15 mouse cellular contexts compared by ENCODE assay signal in the genomic region with DNA sequence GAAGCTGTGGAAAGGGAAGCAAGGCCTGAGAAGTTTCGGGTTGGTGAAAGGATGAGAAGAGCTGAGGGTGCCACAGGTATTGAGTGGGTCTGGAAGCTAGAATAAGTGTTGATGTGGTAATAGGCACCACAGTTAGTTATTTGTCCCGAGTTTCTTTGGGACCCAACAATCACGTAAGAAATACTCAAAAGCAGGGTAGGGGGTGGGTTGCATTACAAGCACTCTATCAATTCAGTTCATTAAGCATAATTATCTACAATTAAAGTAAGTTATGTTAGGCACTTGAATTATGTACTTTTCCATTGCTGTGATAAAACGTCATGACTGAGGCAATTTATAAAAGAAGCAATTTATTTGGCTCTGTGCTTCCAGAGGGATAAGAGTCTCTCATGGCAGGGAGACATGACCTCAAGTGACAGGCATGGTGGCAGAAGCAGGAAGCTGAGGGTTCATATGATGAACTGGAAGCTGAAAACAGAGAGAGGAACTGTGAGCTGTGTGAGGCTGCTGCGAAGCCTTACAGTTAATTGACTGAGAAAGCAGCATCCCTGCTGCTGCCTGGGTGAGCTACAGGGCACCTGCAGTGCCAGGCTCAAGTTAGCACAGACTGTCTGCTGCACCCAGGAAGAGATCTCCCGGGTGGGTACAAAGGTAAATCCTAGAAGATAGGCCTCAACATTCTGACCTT.
DNase-seq lines count a peak whose midpoint lies in the region; ATAC-seq lines count a peak whose summit lies in the region.
"Had no signal": no experiment of that assay in that cellular context is flagged by ENCODE, and none has a peak within 500 bp of the region (broad histone marks: within the 10 kb centered on the region; RNA-seq: fewer than 3 reads in every experiment).

No protein-coding gene starts in this region.

- H3K27ac ChIP-seq in midbrain, embryonic 16.5 days (ENCODE audit: low read length) = 0 out of 2 replicates have a peak overlapping the region, but pooled peaks have one; percentile 33
- H3K27ac ChIP-seq in midbrain, embryonic 10.5 days (replicated peaks) = no peak overlapping the region
- H3K27ac ChIP-seq: intestine, embryonic 15.5 days; lung, embryonic 15.5 days had no signal

- no peaks in the 10 kb centered on the region for H3K9me3 ChIP-seq in midbrain, embryonic 16.5 days (replicated peaks; ENCODE audit: control insufficient read depth, low read length, poor library complexity, severe bottlenecking)
- H3K9me3 ChIP-seq in midbrain, embryonic 10.5 days (replicated peaks) = no peaks in the 10 kb centered on the region
- H3K9me3 ChIP-seq: intestine, embryonic 15.5 days; lung, embryonic 15.5 days had no signal

- DNase-seq in gastrocnemius, postnatal 10 days = peak; percentile 2
- no peak for DNase-seq in gastrocnemius, postnatal 4 days (ENCODE audit: low spot score in 2 of 2)
- DNase-seq in midbrain, embryonic 10.5 days (ENCODE audit: low spot score) = no peak
- peak; percentile 16 for DNase-seq in kidney, postnatal 10 days
- DNase-seq in retina, postnatal 1 day = peak; percentile 10
- no peak for DNase-seq in left cerebral cortex, postnatal 36 days (ENCODE audit: low spot score in 2 of 2)
- no peak for DNase-seq in thymus, postnatal 25 days
- DNase-seq: adrenal gland, postnatal 10 days; heart, postnatal 10 days; layer of hippocampus, adult 9-11 months; right cerebral cortex, adult 18-20 months had no signal

- ATAC-seq in midbrain, embryonic 16.5 days = peak; percentile 66
- ATAC-seq: intestine, embryonic 15.5 days had no signal

- no peak overlapping the region for H3K4me2 ChIP-seq in midbrain, embryonic 16.5 days (ENCODE audit: low read length)
- H3K4me2 ChIP-seq: intestine, embryonic 15.5 days; liver, embryonic 11.5 days; lung, embryonic 15.5 days had no signal

- 41% methylated on average over 6 of the region's 6 CpGs for WGBS in midbrain, embryonic 16.5 days
- WGBS in midbrain, embryonic 10.5 days = 43% methylated on average over 6 of the region's 6 CpGs

- H3K9ac ChIP-seq in midbrain, embryonic 16.5 days (ENCODE audit: low read depth, low read length) = no peak overlapping the region
- H3K9ac ChIP-seq: intestine, embryonic 15.5 days; lung, embryonic 15.5 days had no signal

- no peaks in the 10 kb centered on the region for H3K36me3 ChIP-seq in midbrain, embryonic 16.5 days (ENCODE audit: control insufficient read depth, insufficient read depth, low read length)
- H3K36me3 ChIP-seq in midbrain, embryonic 10.5 days = no peaks in the 10 kb centered on the region
- H3K36me3 ChIP-seq: intestine, embryonic 15.5 days; lung, embryonic 15.5 days had no signal

- no peak overlapping the region for H3K4me3 ChIP-seq in midbrain, embryonic 16.5 days (ENCODE audit: low read depth, low read length)
- H3K4me3 ChIP-seq in midbrain, embryonic 10.5 days = no peak overlapping the region
- H3K4me3 ChIP-seq: intestine, embryonic 15.5 days; lung, embryonic 15.5 days had no signal

- no peaks in the 10 kb centered on the region for H3K27me3 ChIP-seq in midbrain, embryonic 16.5 days (ENCODE audit: control insufficient read depth, insufficient read depth, low read depth, low read length)
- no peaks in the 10 kb centered on the region for H3K27me3 ChIP-seq in midbrain, embryonic 10.5 days (ENCODE audit: low read depth, poor library complexity, severe bottlenecking)
- H3K27me3 ChIP-seq: intestine, embryonic 15.5 days; lung, embryonic 15.5 days had no signal

- H3K4me1 ChIP-seq in midbrain, embryonic 16.5 days (ENCODE audit: control insufficient read depth, insufficient read depth, low read length) = no peaks in the 10 kb centered on the region
- no peaks in the 10 kb centered on the region for H3K4me1 ChIP-seq in midbrain, embryonic 10.5 days
- H3K4me1 ChIP-seq: intestine, embryonic 15.5 days; lung, embryonic 15.5 days had no signal

- intact Hi-C loops in left cerebral cortex, postnatal 36 days (cut with DNase I) = no loop called here

Comparison
In these comparisons a context has a peak if more than half of its experiments do, and no peak if none do; other contexts are left out.
1. DNase-seq: peak in gastrocnemius, postnatal 10 days (single experiment), kidney, postnatal 10 days (single experiment) and retina, postnatal 1 day (single experiment); none in gastrocnemius, postnatal 4 days (0 of 2), midbrain, embryonic 10.5 days (single experiment), left cerebral cortex, postnatal 36 days (0 of 2) and thymus, postnatal 25 days (single experiment).